In genomic region chr13:14716801-14717200, GRCm38 (mm10) we compare ENCODE assay signal across 21 mouse cellular contexts.
DNase-seq lines count a peak whose midpoint lies in the region; ATAC-seq and TF ChIP-seq lines count a peak whose summit lies in the region.
"Had no signal": no experiment of that assay in that cellular context is flagged by ENCODE, and none has a peak within 500 bp of the region (broad histone marks: within the 10 kb centered on the region; RNA-seq: fewer than 3 reads in every experiment).

No protein-coding gene starts in this region.

- TF ChIP-seq POLR2A in cerebellum, adult 2 months (IDR thresholded peaks at IDR 0.05; ENCODE audit: borderline replicate concordance, insufficient read depth, low read length) = no peak
- TF ChIP-seq POLR2A in limb, embryonic 14.5 days (IDR thresholded peaks at IDR 0.05; ENCODE audit: borderline replicate concordance, extremely low read depth, insufficient read depth, insufficient read length) = no peak
- TF ChIP-seq POLR2A in kidney, adult 2 months (IDR thresholded peaks at IDR 0.05; ENCODE audit: low read depth, low read length) = no peak

- H3K9ac ChIP-seq in limb, embryonic 14.5 days (ENCODE audit: low read depth, low read length, severe bottlenecking) = no peak overlapping the region
- H3K9ac ChIP-seq: liver, embryonic 14.5 days; lung, embryonic 15.5 days; midbrain, embryonic 12.5 days; stomach, embryonic 15.5 days had no signal

- DNase-seq in cerebellum, postnatal 14 days = peak; percentile 32 to 55
- DNase-seq in cerebellum, adult 2 months = no peak
- DNase-seq in layer of hippocampus, postnatal 10 days (ENCODE audit: low spot score in 2 of 2) = peak; percentile 4 to 15
- DNase-seq in layer of hippocampus, adult 9-10 months (ENCODE audit: low spot score) = no peak
- DNase-seq in NIH3T3 (ENCODE audit: low read depth) = peak; percentile 2
- no peak for DNase-seq in limb, embryonic 14.5 days (ENCODE audit: low spot score)
- DNase-seq in kidney, adult 2 months = no peak
- DNase-seq: B cell, adult 2 months; cerebellum, postnatal 25 days; embryo, embryonic 11 days; gastrocnemius, postnatal 14 days; kidney, adult 18-20 months; kidney, postnatal 10 days; right cerebral cortex, postnatal 25 days; thymus, adult 18-20 months; thymus, postnatal 4 days had no signal

- TF ChIP-seq CTCF in cerebellum, adult 2 months (IDR thresholded peaks at IDR 0.05; ENCODE audit: borderline replicate concordance, insufficient read depth, low read depth, low read length) = no peak
- no peak for TF ChIP-seq CTCF in kidney, adult 2 months (conservative IDR thresholded peaks at IDR 0.05; ENCODE audit: insufficient read depth, insufficient read length, low read depth, low read length)

- H3K4me3 ChIP-seq in cerebellum, adult 2 months (replicated peaks; ENCODE audit: insufficient read depth, low read depth, low read length) = no peak overlapping the region
- H3K4me3 ChIP-seq in limb, embryonic 14.5 days (replicated peaks; ENCODE audit: low read length) = no peak overlapping the region
- no peak overlapping the region for H3K4me3 ChIP-seq in kidney, adult 2 months (ENCODE audit: insufficient read depth, low read depth, low read length)
- H3K4me3 ChIP-seq: lung, embryonic 15.5 days; midbrain, embryonic 12.5 days; myocyte; stomach, embryonic 15.5 days had no signal

- ATAC-seq in limb, embryonic 14.5 days (ENCODE audit: low FRiP score, low read depth) = no peak

- H3K9me3 ChIP-seq in limb, embryonic 14.5 days (ENCODE audit: control insufficient read depth, low read length) = no peaks in the 10 kb centered on the region
- H3K9me3 ChIP-seq: lung, embryonic 15.5 days; midbrain, embryonic 12.5 days; stomach, embryonic 15.5 days had no signal

- WGBS in cerebellum, adult 2 months = 7% methylated on average over 2 of the region's 2 CpGs
- 81% methylated on average over 2 of the region's 2 CpGs for WGBS in limb, embryonic 14.5 days
- WGBS in kidney, adult 2 months = 72% methylated on average over 2 of the region's 2 CpGs

- H3K36me3 ChIP-seq in limb, embryonic 14.5 days (ENCODE audit: control insufficient read depth, insufficient read depth, low read length) = no peaks in the 10 kb centered on the region
- no peaks in the 10 kb centered on the region for H3K36me3 ChIP-seq in kidney, adult 2 months (ENCODE audit: control insufficient read depth, insufficient read depth, low read length)
- H3K36me3 ChIP-seq: lung, embryonic 15.5 days; midbrain, embryonic 12.5 days; stomach, embryonic 15.5 days had no signal

- H3K4me2 ChIP-seq in limb, embryonic 14.5 days (replicated peaks; ENCODE audit: low read depth, low read length, severe bottlenecking) = no peak overlapping the region
- H3K4me2 ChIP-seq: lung, embryonic 15.5 days; midbrain, embryonic 12.5 days; stomach, embryonic 15.5 days had no signal

- H3K4me1 ChIP-seq in cerebellum, adult 2 months (ENCODE audit: control insufficient read depth, insufficient read depth, low read length) = no peaks in the 10 kb centered on the region
- H3K4me1 ChIP-seq in limb, embryonic 14.5 days (ENCODE audit: control insufficient read depth, insufficient read depth, low read length) = no peaks in the 10 kb centered on the region
- no peaks in the 10 kb centered on the region for H3K4me1 ChIP-seq in kidney, adult 2 months (ENCODE audit: control insufficient read depth, insufficient read depth, low read length)
- H3K4me1 ChIP-seq: lung, embryonic 15.5 days; midbrain, embryonic 12.5 days; stomach, embryonic 15.5 days had no signal

- no peaks in the 10 kb centered on the region; the same call in 1 of the 2 replicates for H3K27me3 ChIP-seq in cerebellum, adult 2 months (ENCODE audit: control insufficient read depth, insufficient read depth, low read length)
- H3K27me3 ChIP-seq in limb, embryonic 14.5 days (ENCODE audit: control insufficient read depth, insufficient read depth, low read length) = no peaks in the 10 kb centered on the region
- H3K27me3 ChIP-seq in kidney, adult 2 months (replicated peaks; ENCODE audit: control insufficient read depth, insufficient read depth, low read length) = no peaks in the 10 kb centered on the region
- H3K27me3 ChIP-seq: lung, embryonic 15.5 days; midbrain, embryonic 12.5 days; stomach, embryonic 15.5 days had no signal

- no peak overlapping the region for H3K27ac ChIP-seq in cerebellum, adult 2 months (ENCODE audit: insufficient read depth, low read length)
- 0 out of 2 replicates have a peak overlapping the region, but pooled peaks have one; percentile 52 for H3K27ac ChIP-seq in limb, embryonic 14.5 days (replicated peaks; ENCODE audit: low read depth, low read length)
- no peak overlapping the region for H3K27ac ChIP-seq in kidney, adult 2 months (ENCODE audit: insufficient read depth, low read depth, low read length)
- H3K27ac ChIP-seq: liver, embryonic 14.5 days; lung, embryonic 15.5 days; midbrain, embryonic 12.5 days; stomach, embryonic 15.5 days had no signal

Comparison
In these comparisons a context has a peak if more than half of its experiments do, and no peak if none do; other contexts are left out.
1. DNase-seq: peak in cerebellum, postnatal 14 days (2 of 2), layer of hippocampus, postnatal 10 days (2 of 2) and NIH3T3 (single experiment); none in cerebellum, adult 2 months (0 of 2), layer of hippocampus, adult 9-10 months (single experiment), limb, embryonic 14.5 days (single experiment) and kidney, adult 2 months (single experiment).